Mouse (Mus musculus): ENCODE results near the gene Ckmt2.

The Ckmt2 gene

GRCm38 (mm10) chr13:91868577-91868976, 8.1 kb downstream of the Ckmt2 start:
- DNase-seq (ENCODE audit: low spot score), result no peak

- DNase-seq (ENCODE audit: low spot score), result no peak
Measured at GRCm38 (mm10) chr13:91858835-91859234, 17.9 kb downstream of the Ckmt2 start.

GRCm38 (mm10) chr13:91857427-91857826, 19.3 kb downstream of the Ckmt2 start:
- DNase-seq (ENCODE audit: low spot score), result no peak

- no peak for DNase-seq (ENCODE audit: low spot score)
Measured at GRCm38 (mm10) chr13:91854412-91854811, 22.3 kb downstream of the Ckmt2 start.

GRCm38 (mm10) chr13:91827876-91828275, 48.8 kb downstream of the Ckmt2 start:
- no peak for DNase-seq (ENCODE audit: low spot score)

- DNase-seq (ENCODE audit: low spot score), result no peak
Measured at GRCm38 (mm10) chr13:91826066-91826465, 50.6 kb downstream of the Ckmt2 start.

DNA sequence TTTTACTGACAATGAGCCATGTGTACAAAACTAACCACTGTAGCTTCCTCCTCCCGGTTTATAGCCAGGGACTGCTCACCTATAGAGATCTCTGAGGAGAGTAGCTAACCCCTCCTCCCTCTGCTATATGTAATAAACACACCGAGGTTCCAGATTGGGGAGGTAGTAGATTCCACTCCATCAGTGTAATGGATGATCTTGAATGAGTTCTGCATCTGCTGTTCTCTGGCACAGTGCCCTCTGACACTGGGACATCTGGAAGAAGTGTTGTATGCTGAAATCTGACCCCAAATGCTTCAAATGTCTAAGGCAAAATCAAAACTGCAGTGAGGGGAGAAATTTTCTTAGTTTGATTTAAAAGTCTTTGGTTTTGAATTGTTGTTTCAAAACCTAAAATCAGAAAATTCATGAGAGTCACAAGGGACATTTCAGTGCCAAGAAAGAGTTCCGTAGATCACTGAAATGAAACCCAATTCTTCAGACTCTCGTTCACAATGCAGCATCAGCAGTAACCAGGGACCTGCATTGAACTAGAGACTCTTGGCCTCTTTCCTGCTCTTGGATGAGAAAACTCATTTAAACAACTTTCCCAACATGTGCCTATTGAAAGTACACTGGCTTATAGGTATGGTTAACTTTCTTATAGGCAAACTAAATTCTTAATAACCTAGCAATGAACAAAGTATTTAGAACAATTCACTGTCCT, 51.7 kb downstream of the Ckmt2 start:
- no peak for DNase-seq (ENCODE audit: low spot score)

- no peak for DNase-seq (ENCODE audit: low spot score)
Measured at GRCm38 (mm10) chr13:91823735-91824134, 53.0 kb downstream of the Ckmt2 start.

- DNase-seq (ENCODE audit: low spot score), result no peak
Measured at GRCm38 (mm10) chr13:91814670-91815069, 62.0 kb downstream of the Ckmt2 start.

DNA sequence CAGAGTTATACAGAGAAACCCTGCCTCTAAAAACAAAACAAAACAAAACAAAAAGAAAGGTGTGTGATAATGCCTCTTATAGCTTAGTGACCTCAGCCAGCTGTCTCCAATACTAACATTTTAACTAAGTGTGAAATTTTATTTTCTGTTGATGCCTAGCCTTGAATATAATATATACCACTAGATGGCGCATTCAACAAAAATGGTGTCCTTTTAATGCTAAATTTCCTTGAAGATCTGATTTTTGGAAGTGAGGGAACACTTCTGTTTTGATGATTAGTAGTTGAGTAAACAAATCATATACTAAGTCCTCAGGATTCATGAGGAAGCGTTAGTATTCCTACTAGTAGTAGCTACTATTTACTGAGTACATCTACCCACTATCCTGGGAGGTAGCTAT, 67.2 kb downstream of the Ckmt2 start:
- no peak for DNase-seq (ENCODE audit: low spot score)

GRCm38 (mm10) chr13:91807874-91808575, 68.7 kb downstream of the Ckmt2 start:
- peak; percentile 9 for DNase-seq (ENCODE audit: low spot score)

DNA sequence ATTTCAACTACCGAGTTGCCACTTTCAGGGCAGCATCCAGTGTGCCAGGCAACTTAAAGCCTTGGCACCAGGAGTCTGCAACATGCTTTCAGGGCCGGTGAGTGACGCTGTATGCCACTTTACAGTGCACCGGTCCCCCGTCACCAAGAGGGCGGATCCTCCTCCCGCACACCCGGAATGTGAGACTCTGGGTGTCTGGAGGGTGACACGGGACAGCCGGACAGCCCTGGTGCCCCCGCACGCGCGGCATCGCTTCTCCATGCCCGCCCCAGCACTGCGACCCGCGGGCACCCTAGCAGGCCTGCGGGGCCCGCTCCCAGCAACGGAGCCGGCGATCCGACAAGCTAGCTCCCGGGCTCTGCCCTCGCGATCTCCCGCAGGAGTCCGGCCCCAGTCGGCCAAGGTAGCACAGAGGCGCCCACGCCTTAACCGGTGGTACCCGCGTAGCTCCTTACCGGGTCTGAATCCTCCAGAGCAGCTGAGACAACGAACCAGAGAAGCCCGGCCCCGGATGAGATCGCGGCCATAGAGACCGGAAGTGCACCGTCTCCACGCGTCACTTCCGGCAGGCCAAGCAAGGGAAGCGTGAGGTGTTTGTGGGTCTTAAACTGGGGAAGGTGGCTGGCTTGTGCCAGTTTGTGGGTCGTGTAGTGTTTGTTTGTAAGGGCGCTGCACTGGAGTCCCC, 69.4 kb downstream of the Ckmt2 start, which contains the start of gene Zcchc9:
Gene Zcchc9 (minus strand): TSS at position 551 of the 685 bp plus-strand sequence.
- peak; percentile 86 for DNase-seq (ENCODE audit: low spot score)

Measured in ovary, postnatal 36 days (tissue).